Mouse (Mus musculus) cerebellum, adult 2 months (tissue): ENCODE results near the gene Fzd9. TPM values are rescaled to one million over a fixed set of nuclear protein-coding genes. Genes with fewer than 3 reads are reported as not detected.

Experiments used
- DNase-seq, 2 experiments: peaks; one replicate each; pipeline ENCODE4 v3.0.0; 2021
- H3K27ac ChIP-seq: fragments of 200-500 bp; 2 replicates; pipeline ENCODE4 v1.5.1; 2012; ENCODE audit warnings: low read length, control low read depth, inconsistent platforms; ENCODE audit not compliant: insufficient read depth
- H3K27me3 ChIP-seq: fragments of 200-500 bp; 2 replicates; pipeline ENCODE4 v1.6.1; 2012; ENCODE audit warnings: inconsistent platforms, mild to moderate bottlenecking, low read length, moderate library complexity; ENCODE audit not compliant: control insufficient read depth, insufficient read depth
- H3K4me1 ChIP-seq: fragments of 200-500 bp; 2 replicates; pipeline ENCODE4 v1.6.1; 2011; ENCODE audit warnings: low read length; ENCODE audit not compliant: control insufficient read depth, insufficient read depth
- H3K4me3 ChIP-seq: fragments of 200-500 bp; replicated peaks from 2 replicates; pipeline ENCODE3; 2011; ENCODE audit warnings: mild to moderate bottlenecking, low read depth, low read length, control low read depth; ENCODE audit not compliant: insufficient read depth
- CTCF ChIP-seq: fragments of 200-500 bp; IDR thresholded peaks from 2 replicates; pipeline ENCODE4 v1.5.1; 2011; ENCODE audit warnings: low read depth, mild to moderate bottlenecking, control low read depth, low read length, moderate library complexity, borderline replicate concordance; ENCODE audit not compliant: insufficient read depth
- POLR2A ChIP-seq: fragments of 200-500 bp; IDR thresholded peaks from 2 replicates; pipeline ENCODE4 v1.6.1; 2011; ENCODE audit warnings: low read length, control low read depth, borderline replicate concordance; ENCODE audit not compliant: insufficient read depth
- WGBS: fragments of 180-500 bp; shearing (Covaris S2); methylation state at CpG from one replicate; pipeline ENCODE4 v1.1.7; 2018; 5-methylcytosine and 5-hydroxymethylcytosine counted together
- polyA plus RNA-seq: library from polyadenylated mRNA; depleted of rRNA; stranded (reverse); fragments of >200 nt; gene quantifications from 2 replicates; pipeline ENCODE4 v1.2.3, GENCODE M21; 2012

The Fzd9 gene
- polyA plus RNA-seq, 1 experiment = 10.1 TPM

DNA sequence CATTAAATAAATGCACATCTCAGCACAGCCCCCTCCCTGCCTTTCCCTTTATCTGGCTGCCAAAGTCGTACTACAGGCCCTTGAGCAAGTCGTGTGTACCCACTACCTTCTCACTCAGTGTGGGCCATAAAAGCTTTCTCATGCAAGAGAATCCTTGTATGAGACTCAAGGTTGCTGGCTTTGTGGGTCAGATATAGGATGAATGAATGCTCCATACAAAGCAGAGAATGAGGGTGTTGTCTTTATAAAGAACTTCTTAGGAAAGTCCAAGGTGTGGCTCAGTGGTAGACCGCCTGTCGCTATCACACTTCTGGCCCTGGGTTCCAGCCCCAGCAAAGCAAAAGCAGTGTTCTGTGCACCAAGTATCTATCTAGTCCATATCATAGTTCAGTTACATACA is 4.5 kb downstream of the Fzd9 start:
- no peak overlapping the region for H3K4me3 ChIP-seq
- DNase-seq = no peak
- TF ChIP-seq POLR2A (no peak), CTCF (no peak)
- H3K4me1 ChIP-seq = peaks cover 8% of the 10 kb centered on the region
- 52% methylated on average over 4 of the region's 4 CpGs for WGBS
- H3K27me3 ChIP-seq = no peaks in the 10 kb centered on the region; the same call in 1 of the 2 replicates
- no peak overlapping the region for H3K27ac ChIP-seq

DNA sequence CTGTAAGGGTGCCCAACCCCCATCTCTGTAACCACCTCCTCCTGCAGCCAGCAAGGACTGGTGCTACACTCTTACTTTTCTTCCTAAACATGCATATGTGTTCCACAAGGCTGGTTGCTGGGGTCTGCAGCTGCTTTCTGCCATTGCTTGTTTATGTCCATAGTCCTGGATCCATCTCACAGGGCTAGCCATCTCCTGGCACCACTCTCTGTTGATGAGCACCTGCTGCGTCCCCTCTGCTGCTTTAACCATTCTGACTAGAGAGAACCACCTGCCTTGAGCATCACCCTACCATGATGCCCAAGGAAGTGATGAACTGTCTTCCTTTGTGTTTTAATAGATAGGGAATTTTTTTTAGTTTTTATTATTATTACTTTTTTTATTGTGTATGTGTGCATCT is 7.9 kb downstream of the Fzd9 start:
- Histone ChIP-seq H3K4me1 (peaks cover 2% of the 10 kb centered on the region; the same call in 1 of the 2 replicates), H3K27ac (no peak overlapping the region), H3K4me3 (no peak overlapping the region), H3K27me3 (no peaks in the 10 kb centered on the region)
- peak; percentile 40 to 42 for DNase-seq
- 34% methylated on average over 1 of the region's 1 CpGs for WGBS
- TF ChIP-seq CTCF (no peak), POLR2A (no peak)

DNA sequence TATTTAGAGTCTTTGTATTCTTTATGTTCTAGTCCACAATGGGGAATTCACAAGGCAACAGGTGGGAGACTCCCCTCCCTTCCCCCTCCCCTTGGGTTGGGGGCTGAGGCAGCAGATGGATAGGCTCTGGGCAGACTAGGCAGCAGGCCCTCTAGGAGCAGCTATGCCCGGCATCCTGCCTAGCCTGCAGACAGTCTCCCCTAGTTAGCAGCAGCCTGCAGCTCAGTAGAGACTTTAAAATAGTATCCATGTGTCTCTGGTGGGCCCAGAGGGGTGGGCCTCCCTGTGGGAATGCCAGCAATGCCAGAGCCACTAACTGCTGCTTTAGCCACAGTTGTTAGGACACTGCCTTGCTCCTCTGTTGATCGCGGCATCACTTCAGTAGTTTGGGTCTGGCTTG is 8.4 kb downstream of the Fzd9 start:
- peaks cover 5% of the 10 kb centered on the region for H3K4me1 ChIP-seq
- TF ChIP-seq POLR2A = no peak
- TF ChIP-seq CTCF = no peak
- H3K4me3 ChIP-seq = no peak overlapping the region
- no peak for DNase-seq
- no peak overlapping the region for H3K27ac ChIP-seq
- H3K27me3 ChIP-seq = no peaks in the 10 kb centered on the region
- WGBS = 53% methylated on average over 3 of the region's 3 CpGs

DNA sequence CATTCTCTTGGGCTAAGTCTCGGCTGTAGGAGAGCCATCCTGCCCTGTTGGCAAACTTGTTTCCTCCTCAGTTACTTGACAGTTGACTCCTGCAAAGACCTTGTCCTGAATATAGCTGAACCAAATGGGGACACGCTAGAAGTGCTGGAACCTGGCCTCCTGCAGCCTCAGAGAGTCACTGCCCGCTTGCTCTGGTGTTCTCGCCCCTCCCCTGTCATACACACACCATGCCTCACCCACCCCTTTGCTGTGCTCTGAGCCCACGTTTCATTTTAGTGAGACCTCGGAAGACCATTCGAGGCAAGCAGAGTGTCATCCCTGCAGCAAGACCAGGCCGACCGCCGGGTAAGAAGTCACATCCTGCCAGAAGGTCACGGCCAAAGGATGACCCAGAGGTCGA is 8.9 kb downstream of the Fzd9 start:
- H3K27me3 ChIP-seq = no peaks in the 10 kb centered on the region

DNA sequence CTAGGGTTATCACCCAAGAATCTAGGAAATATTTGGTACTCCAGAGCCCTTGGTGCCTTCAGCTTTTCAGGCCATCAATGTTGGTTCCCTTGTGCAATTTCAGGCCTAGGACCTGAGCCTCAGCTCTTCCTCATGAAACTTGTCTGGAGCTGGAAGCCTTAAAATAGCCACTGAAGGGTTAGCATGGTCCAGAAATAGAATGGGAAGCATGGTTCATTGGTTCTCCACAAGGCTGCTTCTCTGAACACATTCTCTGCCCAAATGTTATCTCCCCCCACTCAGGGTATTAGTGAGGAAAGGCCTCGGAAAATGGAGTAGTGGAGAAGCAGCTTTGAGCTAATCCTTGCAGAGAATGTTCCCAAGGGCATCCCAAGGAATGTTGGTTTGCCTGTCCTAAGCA is 9.6 kb downstream of the Fzd9 start:
- Histone ChIP-seq H3K4me3 (no peak overlapping the region), H3K4me1 (peaks cover 8% of the 10 kb centered on the region), H3K27ac (no peak overlapping the region), H3K27me3 (no peaks in the 10 kb centered on the region)
- no peak for DNase-seq
- WGBS = 28% methylated on average over 1 of the region's 1 CpGs
- no peak for TF ChIP-seq CTCF
- TF ChIP-seq POLR2A = no peak

More for the DNA sequence above, 8.9 kb downstream of the Fzd9 start:
- no peak overlapping the region for H3K4me3 ChIP-seq
- H3K27ac ChIP-seq = no peak overlapping the region
- no peak for TF ChIP-seq POLR2A
- no peak for TF ChIP-seq CTCF
- DNase-seq = no peak
- peaks cover 8% of the 10 kb centered on the region for H3K4me1 ChIP-seq
- WGBS = 71% methylated on average over 12 of the region's 12 CpGs

DNA sequence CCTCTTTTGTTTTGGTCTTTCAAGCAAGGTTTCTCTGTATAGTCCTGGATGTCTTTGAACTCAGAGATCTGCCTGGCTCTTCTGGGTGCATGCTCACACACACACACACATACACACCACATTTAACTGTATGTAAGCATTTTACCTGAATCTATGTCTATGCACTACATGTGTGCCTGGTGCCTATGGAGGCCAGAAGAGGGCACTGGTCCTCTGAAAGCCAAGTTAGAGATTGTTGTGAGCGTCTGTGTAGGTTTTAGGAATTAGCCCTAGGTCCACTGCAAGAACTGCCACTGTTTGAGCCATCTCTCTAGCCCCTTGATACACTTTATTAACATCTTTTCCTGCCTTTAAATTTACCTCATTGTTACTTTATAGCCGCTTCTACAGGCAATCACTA is 12.2 kb downstream of the Fzd9 start:
- Histone ChIP-seq H3K4me3 (no peak overlapping the region), H3K27ac (no peak overlapping the region), H3K27me3 (no peaks in the 10 kb centered on the region), H3K4me1 (peaks cover 8% of the 10 kb centered on the region)
- TF ChIP-seq CTCF = peak; percentile 33; the same call in 1 of the 2 replicates
- no peak for TF ChIP-seq POLR2A
- 83% methylated on average over 2 of the region's 2 CpGs for WGBS
- no peak for DNase-seq

DNA sequence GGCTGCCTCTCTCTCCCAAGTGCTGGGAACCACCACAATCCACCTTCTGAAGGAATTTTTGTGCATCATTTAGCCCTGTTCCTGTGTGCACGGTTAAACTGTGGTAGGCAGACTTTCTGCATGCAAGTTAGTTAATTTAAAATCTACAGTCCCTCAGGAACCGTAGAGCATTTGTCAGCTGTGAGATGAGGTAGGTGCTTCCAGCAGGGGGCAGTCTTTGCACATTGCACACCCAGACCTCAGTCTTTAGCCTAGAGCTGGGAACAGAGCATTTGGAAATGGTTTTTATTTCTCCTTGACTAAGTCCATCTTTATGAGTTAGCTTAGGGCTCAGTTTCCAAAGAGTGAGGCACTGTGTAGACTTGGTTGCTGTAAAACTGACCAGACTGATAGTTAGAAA is 14.5 kb downstream of the Fzd9 start:
- TF ChIP-seq POLR2A (no peak), CTCF (peak; percentile 79)
- Histone ChIP-seq H3K4me1 (peaks cover 5% of the 10 kb centered on the region), H3K27ac (no peak overlapping the region), H3K4me3 (no peak overlapping the region), H3K27me3 (no peaks in the 10 kb centered on the region)
- 28% methylated on average over 2 of the region's 2 CpGs for WGBS
- DNase-seq = peak; percentile 47 to 61

DNA sequence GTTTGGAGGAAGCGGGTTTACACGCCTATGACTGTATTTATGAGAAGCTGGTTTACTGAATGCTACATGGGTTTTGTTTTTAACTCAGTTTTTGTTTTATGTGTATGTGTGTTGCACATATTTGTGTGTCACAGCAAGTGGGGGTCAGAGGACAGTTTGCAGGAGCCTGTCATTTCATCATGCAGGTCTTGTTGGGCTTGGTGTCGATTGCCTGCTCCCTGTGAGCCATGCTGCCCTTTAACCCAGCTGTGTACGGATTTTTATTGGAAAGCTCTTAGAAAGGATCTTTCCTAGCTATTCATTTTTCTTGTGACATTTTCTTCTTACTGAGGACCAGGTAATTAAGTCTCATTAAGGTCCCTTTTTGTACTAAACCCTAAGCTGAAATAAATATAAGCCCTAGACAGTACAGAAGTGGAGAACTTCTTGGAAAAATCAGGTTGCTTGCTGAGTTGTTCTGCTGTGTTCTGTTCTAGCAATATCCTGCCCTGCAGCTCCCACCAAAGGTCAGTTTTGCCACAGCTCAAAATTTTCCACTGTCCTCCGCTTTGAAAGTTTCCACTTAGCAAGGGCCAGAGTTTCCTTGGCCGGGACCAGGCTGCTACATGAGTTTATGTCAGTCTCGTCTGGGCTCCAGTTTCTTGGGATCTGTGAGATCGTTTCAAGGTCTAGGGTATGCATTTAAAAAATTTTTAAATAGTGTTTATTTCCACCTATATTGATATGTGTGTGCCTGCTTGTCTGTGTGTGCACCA is 17.7 kb downstream of the Fzd9 start:
- Histone ChIP-seq H3K4me3 (no peak overlapping the region), H3K4me1 (peaks cover 5% of the 10 kb centered on the region), H3K27ac (no peak overlapping the region), H3K27me3 (no peaks in the 10 kb centered on the region)
- 87% methylated on average over 8 of the region's 8 CpGs for whole genome bisulfite sequencing
- no peak for DNase-seq
- TF ChIP-seq CTCF (no peak), POLR2A (no peak)
